8 mouse cellular contexts compared by ENCODE assay signal in genomic region chr7:17025896-17026622, GRCm38 (mm10). TPM values are rescaled to one million over a fixed set of nuclear protein-coding genes. Genes with fewer than 3 reads are reported as not detected.
DNase-seq lines count a peak whose midpoint lies in the region; ATAC-seq and TF ChIP-seq lines count a peak whose summit lies in the region.

No protein-coding gene starts in this region.

- ATAC-seq in neural tube, embryonic 11.5 days (ENCODE audit: insufficient read depth, low FRiP score, low TSS enrichment), result no peak
- ATAC-seq in limb, embryonic 13.5 days (ENCODE audit: low FRiP score, low read depth), result no peak
- ATAC-seq in stomach, embryonic 14.5 days (ENCODE audit: insufficient number of reproducible peaks, insufficient read depth, low FRiP score, low read depth), result no peak
- no peak for ATAC-seq in megakaryocyte-erythroid progenitor cell, adult 5-6 weeks (replicated peaks; ENCODE audit: low FRiP score, low TSS enrichment, poor library complexity, severe bottlenecking)

- no peak overlapping the region for H3K4me2 ChIP-seq in neural tube, embryonic 11.5 days (ENCODE audit: low read depth)
- peak overlapping the region; percentile 84 for H3K4me2 ChIP-seq in limb, embryonic 13.5 days (replicated peaks)
- H3K4me2 ChIP-seq in stomach, embryonic 14.5 days (replicated peaks; ENCODE audit: low read depth, low read length), result peak overlapping the region; percentile 93

- no peaks in the 10 kb centered on the region for H3K9me3 ChIP-seq in neural tube, embryonic 11.5 days (ENCODE audit: control insufficient read depth, low read length)
- H3K9me3 ChIP-seq in limb, embryonic 13.5 days, result no peaks in the 10 kb centered on the region
- H3K9me3 ChIP-seq in stomach, embryonic 14.5 days (ENCODE audit: control insufficient read depth, low read depth, low read length), result no peaks in the 10 kb centered on the region

- H3K4me1 ChIP-seq in cerebellum, adult 2 months (ENCODE audit: control insufficient read depth, insufficient read depth, low read length), result peaks cover 51% of the 10 kb centered on the region
- peaks cover 9% of the 10 kb centered on the region for H3K4me1 ChIP-seq in neural tube, embryonic 11.5 days (ENCODE audit: control insufficient read depth, insufficient read depth, low read length)
- H3K4me1 ChIP-seq in limb, embryonic 13.5 days, result peaks cover 36% of the 10 kb centered on the region
- peaks cover 20% of the 10 kb centered on the region for H3K4me1 ChIP-seq in stomach, embryonic 14.5 days (ENCODE audit: control insufficient read depth, insufficient read depth, low read length)

- H3K36me3 ChIP-seq in neural tube, embryonic 11.5 days (ENCODE audit: control insufficient read depth, insufficient read depth, low read length), result peaks cover 7% of the 10 kb centered on the region; the same call in 1 of the 2 replicates
- peaks cover 38% of the 10 kb centered on the region for H3K36me3 ChIP-seq in limb, embryonic 13.5 days
- H3K36me3 ChIP-seq in stomach, embryonic 14.5 days (ENCODE audit: control insufficient read depth, insufficient read depth, low read length), result peaks cover 15% of the 10 kb centered on the region

- DNase-seq in cerebellum, adult 2 months, result peak; percentile 35 to 42
- no peak for DNase-seq in cerebellum, postnatal 4 days (ENCODE audit: low spot score in 2 of 2)
- DNase-seq in neural tube, embryonic 11.5 days (ENCODE audit: low spot score), result no peak
- DNase-seq in neural tube, embryonic 10.5 days (ENCODE audit: extremely low spot score, low spot score), result no peak
- no peak for DNase-seq in left cerebral cortex, adult 9 months (ENCODE audit: low spot score in 2 of 2)

- 28% methylated on average over 9 of the region's 9 CpGs for WGBS in cerebellum, adult 2 months
- 81% methylated on average over 9 of the region's 9 CpGs for whole genome bisulfite sequencing in neural tube, embryonic 11.5 days
- WGBS in limb, embryonic 13.5 days, result 60% methylated on average over 9 of the region's 9 CpGs
- 69% methylated on average over 9 of the region's 9 CpGs for WGBS in stomach, embryonic 14.5 days

- peak overlapping the region; percentile 71 for H3K27ac ChIP-seq in cerebellum, adult 2 months (ENCODE audit: insufficient read depth, low read length)
- no peak overlapping the region for H3K27ac ChIP-seq in neural tube, embryonic 11.5 days (ENCODE audit: low read depth, low read length)
- no peak overlapping the region for H3K27ac ChIP-seq in limb, embryonic 13.5 days
- no peak overlapping the region for H3K27ac ChIP-seq in stomach, embryonic 14.5 days (ENCODE audit: low read length)

- H3K9ac ChIP-seq in neural tube, embryonic 11.5 days (ENCODE audit: low read length), result no peak overlapping the region
- peak overlapping the region; percentile 87 for H3K9ac ChIP-seq in limb, embryonic 13.5 days
- peak overlapping the region; percentile 56; the same call in 1 of the 2 replicates for H3K9ac ChIP-seq in stomach, embryonic 14.5 days (replicated peaks; ENCODE audit: low read depth, low read length)

- no peak for TF ChIP-seq POLR2A in cerebellum, adult 2 months (IDR thresholded peaks at IDR 0.05; ENCODE audit: borderline replicate concordance, insufficient read depth, low read length)

- H3K27me3 ChIP-seq in cerebellum, adult 2 months (ENCODE audit: control insufficient read depth, insufficient read depth, low read length), result no peaks in the 10 kb centered on the region
- no peaks in the 10 kb centered on the region for H3K27me3 ChIP-seq in neural tube, embryonic 11.5 days (ENCODE audit: control insufficient read depth, insufficient read depth, low read length)
- no peaks in the 10 kb centered on the region for H3K27me3 ChIP-seq in limb, embryonic 13.5 days
- no peaks in the 10 kb centered on the region for H3K27me3 ChIP-seq in stomach, embryonic 14.5 days (ENCODE audit: control insufficient read depth, insufficient read depth, low read length)

- no peak for TF ChIP-seq CTCF in cerebellum, adult 2 months (IDR thresholded peaks at IDR 0.05; ENCODE audit: borderline replicate concordance, insufficient read depth, low read depth, low read length)

- H3K4me3 ChIP-seq in cerebellum, adult 2 months (replicated peaks; ENCODE audit: insufficient read depth, low read depth, low read length), result peak overlapping the region; percentile 88
- H3K4me3 ChIP-seq in neural tube, embryonic 11.5 days (ENCODE audit: low read depth, low read length), result 0 out of 2 replicates have a peak overlapping the region, but pooled peaks have one; percentile 63
- H3K4me3 ChIP-seq in limb, embryonic 13.5 days, result peak overlapping the region; percentile 88
- peak overlapping the region; percentile 79 for H3K4me3 ChIP-seq in stomach, embryonic 14.5 days (ENCODE audit: low read depth, low read length)

RNA-seq across cellular contexts. Expression of gene Ppp5c, which starts 1.7 kb away (rescaled TPM):
- polyA plus RNA-seq in cerebellum, adult 2 months (2012; rRNA removed), result 306 and 336 TPM in 2 replicates
- polyA plus RNA-seq in neural tube, embryonic 11.5 days (2014; fragmentation: Nextera tagmentation; extraction: Ambion mirVana), result 120 and 128 TPM in 2 replicates
- 115 and 118 TPM in 2 replicates for polyA plus RNA-seq in limb, embryonic 13.5 days (2015; fragmentation: Nextera tagmentation; extraction: Ambion mirVana)
- 93.6 and 94.4 TPM in 2 replicates for polyA plus RNA-seq in stomach, embryonic 14.5 days (2014; fragmentation: Nextera tagmentation; extraction: Ambion mirVana)
- 148 and 150 TPM in 2 replicates for total RNA-seq in megakaryocyte-erythroid progenitor cell, adult 5-6 weeks (2014; fragmentation: Nextera tagmentation)
- total RNA-seq in megakaryocyte-erythroid progenitor cell, adult 5-6 weeks (2017), result 58.8 and 82.4 TPM in 2 replicates

RNA-seq across cellular contexts. Expression of gene Ccdc8, which starts 33.6 kb away (rescaled TPM):
- polyA plus RNA-seq in cerebellum, adult 2 months (2012; rRNA removed), result 0.87 and 1.2 TPM in 2 replicates
- 16.9 and 17.7 TPM in 2 replicates for polyA plus RNA-seq in neural tube, embryonic 11.5 days (2014; fragmentation: Nextera tagmentation; extraction: Ambion mirVana)
- polyA plus RNA-seq in limb, embryonic 13.5 days (2015; fragmentation: Nextera tagmentation; extraction: Ambion mirVana), result 33.0 and 33.1 TPM in 2 replicates
- polyA plus RNA-seq in stomach, embryonic 14.5 days (2014; fragmentation: Nextera tagmentation; extraction: Ambion mirVana), result 18.7 and 22.3 TPM in 2 replicates
- 0.79 and 2.7 TPM in 2 replicates for total RNA-seq in megakaryocyte-erythroid progenitor cell, adult 5-6 weeks (2014; fragmentation: Nextera tagmentation)
- 1.1 and 5.3 TPM in 2 replicates for total RNA-seq in megakaryocyte-erythroid progenitor cell, adult 5-6 weeks (2017)

RNA-seq across cellular contexts. Expression of gene Hif3a, which starts 36.2 kb away (rescaled TPM):
- 2.1 and 4.2 TPM in 2 replicates for polyA plus RNA-seq in cerebellum, adult 2 months (2012; rRNA removed)
- polyA plus RNA-seq in neural tube, embryonic 11.5 days (2014; fragmentation: Nextera tagmentation; extraction: Ambion mirVana), result 6.9 and 7.6 TPM in 2 replicates
- polyA plus RNA-seq in limb, embryonic 13.5 days (2015; fragmentation: Nextera tagmentation; extraction: Ambion mirVana), result 12.9 and 14.9 TPM in 2 replicates
- 46.0 and 51.7 TPM in 2 replicates for polyA plus RNA-seq in stomach, embryonic 14.5 days (2014; fragmentation: Nextera tagmentation; extraction: Ambion mirVana)
- 22.8 and 39.3 TPM in 2 replicates for total RNA-seq in megakaryocyte-erythroid progenitor cell, adult 5-6 weeks (2014; fragmentation: Nextera tagmentation)
- total RNA-seq in megakaryocyte-erythroid progenitor cell, adult 5-6 weeks (2017), result 2.9 and 3.7 TPM in 2 replicates

RNA-seq across cellular contexts. Expression of gene Gm42372, which starts 43.2 kb away (rescaled TPM):
- polyA plus RNA-seq in cerebellum, adult 2 months (2012; rRNA removed), result 33.2 and 34.4 TPM in 2 replicates
- polyA plus RNA-seq in neural tube, embryonic 11.5 days (2014; fragmentation: Nextera tagmentation; extraction: Ambion mirVana), result 1.8 and 2.0 TPM in 2 replicates
- polyA plus RNA-seq in limb, embryonic 13.5 days (2015; fragmentation: Nextera tagmentation; extraction: Ambion mirVana), result 0.27 and 0.31 TPM in 2 replicates
- 0.55 and 0.59 TPM in 2 replicates for polyA plus RNA-seq in stomach, embryonic 14.5 days (2014; fragmentation: Nextera tagmentation; extraction: Ambion mirVana)
- total RNA-seq in megakaryocyte-erythroid progenitor cell, adult 5-6 weeks (2014; fragmentation: Nextera tagmentation), result 0.28 and 0.35 TPM in 2 replicates
- not detected in 2 replicates for total RNA-seq in megakaryocyte-erythroid progenitor cell, adult 5-6 weeks (2017)

RNA-seq across cellular contexts. Expression of gene Psg16, which starts 47.8 kb away (rescaled TPM):
- polyA plus RNA-seq in cerebellum, adult 2 months (2012; rRNA removed), result 20.8 and 22.0 TPM in 2 replicates
- 0.09 TPM in 1 of 2 replicates, not detected in the other for polyA plus RNA-seq in neural tube, embryonic 11.5 days (2014; fragmentation: Nextera tagmentation; extraction: Ambion mirVana)
- 0.06 and 0.17 TPM in 2 replicates for polyA plus RNA-seq in limb, embryonic 13.5 days (2015; fragmentation: Nextera tagmentation; extraction: Ambion mirVana)
- 0.10 and 0.24 TPM in 2 replicates for polyA plus RNA-seq in stomach, embryonic 14.5 days (2014; fragmentation: Nextera tagmentation; extraction: Ambion mirVana)
- total RNA-seq in megakaryocyte-erythroid progenitor cell, adult 5-6 weeks (2014; fragmentation: Nextera tagmentation), result 0.11 TPM in 1 of 2 replicates, not detected in the other
- 1.1 TPM in 1 of 2 replicates, not detected in the other for total RNA-seq in megakaryocyte-erythroid progenitor cell, adult 5-6 weeks (2017)

Comparison
In these comparisons a context has a peak if more than half of its experiments do, and no peak if none do; other contexts are left out.
1. DNase-seq: peak in cerebellum, adult 2 months (2 of 2); none in cerebellum, postnatal 4 days (0 of 2), neural tube, embryonic 11.5 days (single experiment), neural tube, embryonic 10.5 days (single experiment) and left cerebral cortex, adult 9 months (0 of 2).
2. Peak in every context shown above with its lines, with median percentiles within 50 percentile points of each other: H3K4me3 ChIP-seq.